Mouse (Mus musculus) adrenal gland (tissue): ENCODE results near the gene Msrb3.

Experiments
- intact Hi-C: fragments of 180-260 bp; cut with DNase I; formaldehyde crosslinking; loops from one replicate; pipeline ENCODE4 v1.15.1; 2025
- long read RNA-seq, 2 experiments: library from polyadenylated mRNA; unstranded; transcript quantifications; one replicate each; pipeline ENCODE4 v2.0.0; 2020; ENCODE audit warnings: borderline replicate concordance in 1 of 2; ENCODE audit not compliant: insufficient replicate concordance in 1 of 2

The Msrb3 gene
- long read RNA-seq, experiment 1, partial matches to known transcripts, result 2 of 5 reads
- long read RNA-seq, experiment 1, other reads (novel, unspliced or antisense), result 1 of 5 reads
- long read RNA-seq, experiment 2, partial matches to known transcripts, result 1 of 6 reads
- long read RNA-seq, experiment 2, other reads (novel, unspliced or antisense), result 3 of 6 reads

DNA sequence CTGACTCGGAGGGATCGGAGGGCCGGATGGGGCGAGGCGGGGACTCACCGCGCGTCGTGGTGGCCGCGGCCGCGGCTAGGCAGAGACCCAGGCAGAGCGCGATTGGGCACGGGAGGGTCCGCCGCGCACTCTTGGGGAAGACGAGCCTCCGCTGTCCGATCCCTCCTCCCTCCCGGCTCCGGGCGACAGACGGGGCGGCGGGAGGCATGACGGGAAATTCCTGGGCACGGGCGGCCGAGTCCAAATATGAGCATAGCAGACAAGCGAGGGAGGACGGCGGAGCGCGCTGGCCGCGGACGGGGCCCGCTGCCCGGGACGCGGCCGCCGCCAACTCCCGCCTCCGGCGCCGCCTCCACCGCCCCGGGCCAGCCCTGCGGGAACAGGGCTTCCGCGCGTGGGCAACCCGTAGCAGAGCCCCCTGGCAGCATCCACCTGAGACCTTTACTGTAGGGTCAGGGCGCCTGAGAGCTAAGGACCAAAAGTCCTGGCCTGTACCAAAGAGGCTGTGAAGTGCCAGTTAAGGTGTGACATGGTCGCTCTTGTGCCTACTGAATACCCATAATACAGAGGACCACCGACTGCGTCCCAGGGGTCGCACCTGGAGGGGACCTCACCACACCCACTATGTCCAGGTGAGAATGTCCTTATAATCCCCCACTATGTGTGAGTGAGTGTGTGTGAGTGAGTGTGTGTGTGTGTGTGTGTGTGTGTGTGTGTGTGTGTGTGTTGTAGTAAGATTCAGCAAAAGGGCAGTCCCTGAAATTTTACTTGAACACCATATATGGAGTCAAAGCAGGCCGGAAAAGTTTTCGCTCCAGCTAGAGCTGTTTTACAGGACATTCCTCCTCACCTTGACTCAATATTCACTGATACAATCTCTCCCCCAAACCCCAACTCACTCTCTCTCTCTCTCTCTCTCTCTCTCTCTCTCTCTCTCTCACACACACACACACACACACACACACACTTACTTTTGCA, at the start of gene Msrb3:
Gene Msrb3 (minus strand): TSS at position 317 of the 978 bp plus-strand sequence.
- intact Hi-C loops, result no loop called here

DNA sequence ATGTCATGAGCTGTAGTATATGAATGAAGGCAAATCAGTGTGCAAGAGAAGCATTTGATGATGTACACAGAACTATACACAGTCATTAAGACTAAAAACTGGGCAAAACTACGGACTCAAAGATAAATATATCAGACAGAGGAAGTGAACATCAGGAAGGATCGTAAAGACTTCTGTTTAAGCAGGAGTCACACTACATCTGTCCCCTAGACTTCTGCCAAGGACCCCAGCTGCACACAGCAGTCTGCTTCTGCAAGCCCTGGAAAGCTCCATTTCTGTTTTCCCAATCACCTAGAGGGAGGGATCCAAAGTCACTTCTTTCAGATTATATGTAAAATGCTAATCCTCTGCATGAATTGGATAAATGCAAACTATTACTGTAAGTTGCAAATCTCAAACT, 49.6 kb upstream of the Msrb3 start:
- intact Hi-C loops, result no loop called here

- intact Hi-C loops, result no loop called here
These were observed 48.9 kb upstream of the Msrb3 start for GRCm38 (mm10) chr10:120947842-120948241.

DNA sequence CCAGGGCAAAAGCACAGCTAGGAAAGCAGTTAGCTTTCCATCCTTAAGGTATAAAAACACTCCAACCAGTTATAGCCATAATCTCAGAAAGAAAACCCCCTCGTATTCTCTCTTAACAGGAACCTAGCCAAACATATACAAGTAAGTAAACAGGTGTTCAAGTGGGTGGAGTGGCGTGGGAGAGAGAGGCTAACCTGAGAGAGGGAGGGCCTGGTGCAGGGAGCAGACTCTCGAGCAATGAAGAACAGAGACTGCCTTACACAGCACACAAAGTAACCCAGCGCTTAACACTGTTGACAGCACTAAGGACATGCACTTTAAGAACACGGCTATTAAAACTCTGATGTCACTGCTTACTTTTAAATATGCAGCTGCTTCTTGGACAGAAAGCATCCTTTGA, 47.9 kb upstream of the Msrb3 start:
- intact Hi-C loops, result no loop called here

GRCm38 (mm10) chr10:120938904-120939208, 40.0 kb upstream of the Msrb3 start:
- intact Hi-C loops, result loop anchor here (1.0 kb wide), 1 partner anchor 94 kb away; the partner anchor contains the start of gene Wif1

- intact Hi-C loops, result loop anchor here (1.0 kb wide), 1 partner anchor 95 kb away; the partner anchor contains the start of gene Wif1
These were observed 39.4 kb upstream of the Msrb3 start for GRCm38 (mm10) chr10:120938077-120938903.

GRCm38 (mm10) chr10:120929536-120929935, 30.6 kb upstream of the Msrb3 start:
- intact Hi-C loops, result no loop called here

DNA sequence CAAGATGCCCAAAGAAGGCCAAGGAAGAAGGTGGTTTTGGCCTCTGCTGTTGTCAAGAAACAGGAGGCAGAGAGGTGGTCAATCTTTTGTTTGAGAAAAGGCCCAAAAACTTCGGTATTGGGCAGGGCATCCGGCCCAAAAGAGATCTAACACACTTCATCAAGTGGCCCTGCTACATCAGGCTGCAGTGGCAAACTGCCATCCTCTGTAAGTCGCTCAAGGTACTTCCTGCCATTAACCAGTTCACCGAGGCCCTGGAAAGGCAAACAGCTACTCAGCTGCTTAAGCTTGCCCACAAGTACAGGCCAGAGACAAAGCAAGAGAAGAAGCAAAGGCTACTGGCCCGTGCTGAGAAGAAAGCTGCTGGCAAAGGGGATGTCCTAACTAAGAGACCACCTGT, 29.3 kb upstream of the Msrb3 start:
- intact Hi-C loops, result no loop called here

- intact Hi-C loops, result no loop called here
These were observed 27.3 kb upstream of the Msrb3 start for GRCm38 (mm10) chr10:120926156-120926555.

GRCm38 (mm10) chr10:120921501-120921900, 22.6 kb upstream of the Msrb3 start:
- intact Hi-C loops, result no loop called here

DNA sequence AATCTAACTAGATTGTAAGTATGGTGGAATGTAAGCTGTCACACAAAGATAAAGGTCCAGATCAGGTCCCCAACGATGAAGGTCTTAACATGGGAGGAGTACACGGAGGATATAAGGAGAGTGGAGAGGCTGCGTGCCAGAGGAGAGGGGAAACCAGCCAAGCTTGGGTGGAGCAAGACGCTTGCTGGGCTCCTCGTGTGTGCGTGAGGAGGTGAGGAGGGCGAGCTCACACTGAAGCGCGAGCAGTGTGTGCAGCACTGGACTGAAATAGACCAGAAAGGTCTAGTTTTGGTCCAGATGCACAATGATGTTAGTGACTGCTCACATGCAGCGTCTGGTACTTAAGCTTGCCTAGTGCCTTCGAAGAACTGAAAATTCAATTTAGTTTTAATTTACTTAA, 21.7 kb upstream of the Msrb3 start:
- intact Hi-C loops, result no loop called here

- intact Hi-C loops, result no loop called here
These were observed 17.3 kb upstream of the Msrb3 start for GRCm38 (mm10) chr10:120916250-120916649.

GRCm38 (mm10) chr10:120914948-120915631, 16.2 kb upstream of the Msrb3 start:
- intact Hi-C loops, result no loop called here

- intact Hi-C loops, result no loop called here
These were observed 15.4 kb upstream of the Msrb3 start for GRCm38 (mm10) chr10:120914286-120914685.

DNA sequence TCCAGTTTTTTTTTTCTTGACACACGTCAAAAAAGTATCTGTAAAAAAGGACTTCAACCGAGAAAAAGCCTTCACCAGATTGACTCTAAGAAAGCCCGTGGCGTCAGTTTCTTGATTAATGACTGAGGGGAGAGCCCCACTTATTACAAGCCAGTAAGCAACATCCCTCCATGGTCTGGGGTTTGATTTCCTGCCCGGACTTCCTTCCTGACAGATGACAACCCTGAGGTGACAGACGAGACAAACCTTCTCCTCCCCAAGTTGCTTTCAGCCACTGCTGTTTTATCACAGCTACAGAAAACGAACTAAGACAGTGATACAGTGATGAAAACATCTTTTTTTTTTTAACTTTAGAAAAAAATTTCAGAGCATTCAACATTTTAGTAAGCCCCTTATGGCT, 14.9 kb upstream of the Msrb3 start:
- intact Hi-C loops, result no loop called here

- intact Hi-C loops, result no loop called here
These were observed 13.1 kb upstream of the Msrb3 start for GRCm38 (mm10) chr10:120911971-120912370.

GRCm38 (mm10) chr10:120908776-120909574, 10.1 kb upstream of the Msrb3 start:
- intact Hi-C loops, result no loop called here

DNA sequence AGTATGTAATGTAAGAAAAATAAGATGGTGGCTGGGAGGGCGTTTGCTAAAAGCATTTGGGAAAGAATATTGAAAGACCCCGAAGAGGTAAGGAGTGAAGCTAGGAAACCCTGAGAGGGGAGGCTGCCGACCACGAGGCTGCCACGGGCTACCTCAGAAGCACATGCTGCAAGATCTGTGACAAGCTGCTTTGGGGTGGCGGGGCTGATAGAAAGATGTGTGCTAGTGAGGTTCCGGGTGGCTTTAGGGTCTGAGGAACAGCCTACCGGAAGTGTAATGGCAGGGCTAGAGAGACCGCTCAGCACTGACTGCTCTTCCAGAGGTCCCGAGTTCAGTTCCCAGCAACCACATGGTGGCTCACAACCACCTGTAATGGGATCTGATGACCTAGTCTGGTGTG, 5.8 kb upstream of the Msrb3 start:
- intact Hi-C loops, result no loop called here

DNA sequence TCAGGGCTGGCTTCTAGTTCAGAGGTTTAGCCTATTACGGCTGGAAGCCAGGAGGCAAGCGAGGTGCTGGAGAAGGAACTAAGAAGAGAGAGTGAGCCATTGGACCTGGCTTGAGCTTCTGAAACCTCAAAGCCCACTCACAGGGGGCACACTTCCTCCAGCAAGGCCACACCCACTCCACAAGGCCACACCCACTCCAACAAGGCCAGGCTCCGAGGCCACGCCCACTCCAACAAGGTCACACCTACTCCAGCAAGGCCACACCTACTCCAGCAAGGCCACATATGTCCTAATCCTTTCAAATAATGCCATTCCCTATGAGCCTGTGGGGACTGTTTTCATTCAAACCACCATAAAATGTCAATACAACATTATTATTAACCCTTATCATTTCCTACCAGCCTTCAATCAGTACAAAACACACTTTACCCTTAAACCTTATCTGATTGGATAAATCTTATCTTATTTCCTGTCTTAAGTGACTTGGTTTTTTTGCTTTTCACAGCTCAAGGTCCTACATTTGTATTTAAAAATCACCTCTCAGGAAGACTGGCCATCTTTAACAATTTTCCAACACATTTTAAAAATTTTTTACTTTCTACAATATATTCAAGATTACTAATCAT, 5.1 kb upstream of the Msrb3 start:
- intact Hi-C loops, result no loop called here

GRCm38 (mm10) chr10:120901746-120902145, 2.8 kb upstream of the Msrb3 start:
- intact Hi-C loops, result no loop called here
